Mouse (Mus musculus) heart, postnatal 0 days (tissue): Measurements from ENCODE around the gene Pias4.

ENCODE experiments used
- CTCF ChIP-seq: IDR thresholded peaks from 2 replicates; pipeline ENCODE4 v1.5.1; 2016; ENCODE audit warnings: antibody characterized with exemption, control low read depth, low read depth
- EP300 ChIP-seq: IDR thresholded peaks from 2 replicates; pipeline ENCODE4 v1.6.1; 2016; ENCODE audit warnings: antibody characterized with exemption, low read depth

- no peak for TF ChIP-seq EP300
- TF ChIP-seq CTCF = no peak
These were observed 54.8 kb downstream of the Pias4 start for GRCm38 (mm10) chr10:81112946-81113345.
